Comparison of ENCODE assay signal across 10 mouse cellular contexts in genomic region chr10:127190398-127191190, GRCm38 (mm10). TPM values are rescaled to one million over a fixed set of nuclear protein-coding genes. Genes with fewer than 3 reads are reported as not detected.
A peak's percentile ranks its signal among the peaks of the same experiment; 100 is the strongest.
DNase-seq lines count a peak whose midpoint lies in the region; ATAC-seq and TF ChIP-seq lines count a peak whose summit lies in the region.
"Had no signal": no experiment of that assay in that cellular context is flagged by ENCODE, and none has a peak within 500 bp of the region (broad histone marks: within the 10 kb centered on the region; RNA-seq: fewer than 3 reads in every experiment).

No protein-coding gene starts in this region.

- ATAC-seq in heart, embryonic 12.5 days (ENCODE audit: insufficient number of reproducible peaks, low FRiP score): no peak
- ATAC-seq in heart, postnatal 0 days (ENCODE audit: insufficient read depth, low read depth): no peak
- peak; percentile 27; the same call in 1 of the 2 replicates for ATAC-seq in liver, embryonic 14.5 days (ENCODE audit: insufficient read depth)

- peak overlapping the region; percentile 56; the same call in 1 of the 2 replicates for H3K27ac ChIP-seq in heart, embryonic 12.5 days (ENCODE audit: poor library complexity, severe bottlenecking)
- H3K27ac ChIP-seq in heart, postnatal 0 days (ENCODE audit: low read depth): peak overlapping the region; percentile 31; the same call in 1 of the 2 replicates
- peak overlapping the region; percentile 81 for H3K27ac ChIP-seq in liver, embryonic 14.5 days

- TF ChIP-seq EP300 in heart, postnatal 0 days (IDR thresholded peaks at IDR 0.05; ENCODE audit: low read depth): no peak
- peak; percentile 56 for TF ChIP-seq EP300 in liver, embryonic 14.5 days (IDR thresholded peaks at IDR 0.05; ENCODE audit: low read depth)

- H3K36me3 ChIP-seq in heart, embryonic 12.5 days: peaks cover 25% of the 10 kb centered on the region
- peaks cover 4% of the 10 kb centered on the region for H3K36me3 ChIP-seq in heart, postnatal 0 days (replicated peaks; ENCODE audit: control insufficient read depth, insufficient read depth, low read length)
- H3K36me3 ChIP-seq in liver, embryonic 14.5 days (replicated peaks; ENCODE audit: control insufficient read depth, insufficient read depth, low read depth): no peaks in the 10 kb centered on the region

- intact Hi-C loops in heart, postnatal 25 days (cut with DNase I): no loop called here

- no peak for DNase-seq in heart, postnatal 25 days (ENCODE audit: low spot score)
- DNase-seq in NIH3T3 (ENCODE audit: low read depth): peak; percentile 25
- DNase-seq in heart, postnatal 0 days (ENCODE audit: low spot score): no peak
- DNase-seq in liver, embryonic 14.5 days (ENCODE audit: low read depth in 3 of 3, low spot score in 3 of 3): no peak
- no peak for DNase-seq in adrenal gland, adult 18-20 months (ENCODE audit: low spot score in 2 of 2)
- DNase-seq in spleen, postnatal 36 days (ENCODE audit: low spot score in 2 of 2): no peak
- no peak for DNase-seq in urinary bladder, adult 2 months (ENCODE audit: low spot score)
- DNase-seq: layer of hippocampus, postnatal 36 days had no signal

- H3K9me3 ChIP-seq in heart, embryonic 12.5 days (replicated peaks): 0 out of 2 replicates have a peak, but pooled peaks cover 3% of the 10 kb centered on the region
- H3K9me3 ChIP-seq in heart, postnatal 0 days (replicated peaks; ENCODE audit: control insufficient read depth, low read length): no peaks in the 10 kb centered on the region
- H3K9me3 ChIP-seq in liver, embryonic 14.5 days (ENCODE audit: control insufficient read depth, low read length): no peaks in the 10 kb centered on the region

- TF ChIP-seq CTCF in heart, postnatal 0 days (IDR thresholded peaks at IDR 0.05; ENCODE audit: low read depth): no peak
- no peak for TF ChIP-seq CTCF in liver, embryonic 14.5 days (IDR thresholded peaks at IDR 0.05; ENCODE audit: low read depth)

- WGBS in heart, embryonic 12.5 days: 32% methylated on average over 13 of the region's 14 CpGs
- WGBS in heart, postnatal 0 days: 46% methylated on average over 14 of the region's 14 CpGs
- 23% methylated on average over 14 of the region's 14 CpGs for WGBS in liver, embryonic 14.5 days (ENCODE audit: insufficient replicate concordance)

- peak overlapping the region; percentile 81 for H3K4me3 ChIP-seq in heart, embryonic 12.5 days
- peak overlapping the region; percentile 59 for H3K4me3 ChIP-seq in heart, postnatal 0 days (ENCODE audit: low read depth, low read length)
- H3K4me3 ChIP-seq in liver, embryonic 14.5 days (ENCODE audit: insufficient read depth in 1 of 2, low read depth in 2 of 2, low read length in 2 of 2): peak overlapping the region in 1 of 2 experiments; percentile 63; a peak in 2 of 4 replicates

- peak overlapping the region; percentile 97 for H3K4me2 ChIP-seq in heart, embryonic 12.5 days
- H3K4me2 ChIP-seq in heart, postnatal 0 days (ENCODE audit: low read depth, low read length): peak overlapping the region; percentile 85; the same call in 1 of the 2 replicates
- peak overlapping the region; percentile 100 for H3K4me2 ChIP-seq in liver, embryonic 14.5 days (ENCODE audit: low read depth)

- H3K9ac ChIP-seq in heart, embryonic 12.5 days: peak overlapping the region; percentile 83; the same call in 1 of the 2 replicates
- no peak overlapping the region; the same call in 1 of the 2 replicates for H3K9ac ChIP-seq in heart, postnatal 0 days (replicated peaks; ENCODE audit: low read depth, low read length)
- H3K9ac ChIP-seq in liver, embryonic 14.5 days (replicated peaks): peak overlapping the region; percentile 82

- peaks cover 2% of the 10 kb centered on the region; the same call in 1 of the 2 replicates for H3K27me3 ChIP-seq in heart, embryonic 12.5 days (replicated peaks)
- peaks cover 6% of the 10 kb centered on the region for H3K27me3 ChIP-seq in heart, postnatal 0 days (ENCODE audit: control insufficient read depth, insufficient read depth, low read length)
- H3K27me3 ChIP-seq in liver, embryonic 14.5 days (ENCODE audit: control insufficient read depth, insufficient read depth, low read length): no peaks in the 10 kb centered on the region
- H3K27me3 ChIP-seq: Patski had no signal

- peaks cover 49% of the 10 kb centered on the region for H3K4me1 ChIP-seq in heart, embryonic 12.5 days (replicated peaks)
- H3K4me1 ChIP-seq in heart, postnatal 0 days (ENCODE audit: control insufficient read depth, insufficient read depth): peaks cover 14% of the 10 kb centered on the region
- peaks cover 39 to 45% of the 10 kb centered on the region in 2 experiments for H3K4me1 ChIP-seq in liver, embryonic 14.5 days (replicated peaks; ENCODE audit: control insufficient read depth in 2 of 2, insufficient read depth in 2 of 2, low read length in 1 of 2)

RNA-seq across cellular contexts. Expression of gene Arhgef25, which starts 0.7 kb away (rescaled TPM):
- polyA plus RNA-seq in heart, embryonic 12.5 days (2016; fragmentation: Nextera tagmentation; extraction: Ambion mirVana): 21.3 and 23.1 TPM in 2 replicates
- total RNA-seq in heart, postnatal 25 days (2021): 10 to 100 TPM; 10.9 to 12.7 TPM
- 20.8 and 44.2 TPM in 2 replicates for total RNA-seq in heart, postnatal 0 days (2014; rRNA removed; ENCODE audit: low replicate concordance)
- polyA plus RNA-seq in heart, postnatal 0 days (2015; fragmentation: Nextera tagmentation; extraction: Ambion mirVana): 10.0 and 13.8 TPM in 2 replicates
- 6.9 and 7.7 TPM in 2 replicates for polyA plus RNA-seq in liver, embryonic 14.5 days (2012; rRNA removed)
- polyA plus RNA-seq in liver, embryonic 14.5 days (2014; fragmentation: Nextera tagmentation; extraction: Ambion mirVana): 3.4 and 4.8 TPM in 2 replicates
- 10 to 100 TPM; 18.8 to 20.3 TPM for total RNA-seq in adrenal gland, adult 18-20 months (2021)
- 178 and 188 TPM in 2 replicates for polyA plus RNA-seq in urinary bladder, adult 2 months (2012; rRNA removed)

RNA-seq across cellular contexts. Expression of gene Dtx3, which starts 4.9 kb away (rescaled TPM):
- polyA plus RNA-seq in heart, embryonic 12.5 days (2016; fragmentation: Nextera tagmentation; extraction: Ambion mirVana): 74.3 and 75.1 TPM in 2 replicates
- total RNA-seq in heart, postnatal 25 days (2021): 10 to 100 TPM; 26.3 to 28.6 TPM
- 44.4 and 64.1 TPM in 2 replicates for total RNA-seq in heart, postnatal 0 days (2014; rRNA removed; ENCODE audit: low replicate concordance)
- 28.8 and 30.0 TPM in 2 replicates for polyA plus RNA-seq in heart, postnatal 0 days (2015; fragmentation: Nextera tagmentation; extraction: Ambion mirVana)
- 35.9 and 38.6 TPM in 2 replicates for polyA plus RNA-seq in liver, embryonic 14.5 days (2012; rRNA removed)
- 11.2 and 15.0 TPM in 2 replicates for polyA plus RNA-seq in liver, embryonic 14.5 days (2014; fragmentation: Nextera tagmentation; extraction: Ambion mirVana)
- total RNA-seq in adrenal gland, adult 18-20 months (2021): 10 to 100 TPM; 63.0 to 67.6 TPM
- polyA plus RNA-seq in urinary bladder, adult 2 months (2012; rRNA removed): 193 and 272 TPM in 2 replicates

RNA-seq across cellular contexts. Expression of gene Slc26a10, which starts 10.1 kb away (rescaled TPM):
- polyA plus RNA-seq in heart, embryonic 12.5 days (2016; fragmentation: Nextera tagmentation; extraction: Ambion mirVana): 20.2 and 21.0 TPM in 2 replicates
- 10 to 100 TPM; 18.2 to 29.2 TPM for total RNA-seq in heart, postnatal 25 days (2021)
- total RNA-seq in heart, postnatal 0 days (2014; rRNA removed; ENCODE audit: low replicate concordance): 51.0 and 61.2 TPM in 2 replicates
- 22.8 and 23.3 TPM in 2 replicates for polyA plus RNA-seq in heart, postnatal 0 days (2015; fragmentation: Nextera tagmentation; extraction: Ambion mirVana)
- 1.5 and 1.7 TPM in 2 replicates for polyA plus RNA-seq in liver, embryonic 14.5 days (2012; rRNA removed)
- 0.75 and 1.3 TPM in 2 replicates for polyA plus RNA-seq in liver, embryonic 14.5 days (2014; fragmentation: Nextera tagmentation; extraction: Ambion mirVana)
- total RNA-seq in adrenal gland, adult 18-20 months (2021): 1 to 10 TPM; 1.1 to 1.8 TPM
- polyA plus RNA-seq in urinary bladder, adult 2 months (2012; rRNA removed): 0.72 and 1.5 TPM in 2 replicates

RNA-seq across cellular contexts. Expression of gene Pip4k2c, which starts 20.8 kb away (rescaled TPM):
- polyA plus RNA-seq in heart, embryonic 12.5 days (2016; fragmentation: Nextera tagmentation; extraction: Ambion mirVana): 29.7 and 31.5 TPM in 2 replicates
- 10 to 100 TPM; 23.3 to 24.6 TPM for total RNA-seq in heart, postnatal 25 days (2021)
- total RNA-seq in heart, postnatal 0 days (2014; rRNA removed; ENCODE audit: low replicate concordance): 22.4 and 23.7 TPM in 2 replicates
- 24.7 and 25.0 TPM in 2 replicates for polyA plus RNA-seq in heart, postnatal 0 days (2015; fragmentation: Nextera tagmentation; extraction: Ambion mirVana)
- polyA plus RNA-seq in liver, embryonic 14.5 days (2012; rRNA removed): 28.2 and 31.2 TPM in 2 replicates
- polyA plus RNA-seq in liver, embryonic 14.5 days (2014; fragmentation: Nextera tagmentation; extraction: Ambion mirVana): 25.7 and 31.1 TPM in 2 replicates
- total RNA-seq in adrenal gland, adult 18-20 months (2021): 10 to 100 TPM; 41.5 to 44.7 TPM
- 47.7 and 48.4 TPM in 2 replicates for polyA plus RNA-seq in urinary bladder, adult 2 months (2012; rRNA removed)

RNA-seq across cellular contexts. Expression of gene B4galnt1, which starts 25.6 kb away (rescaled TPM):
- polyA plus RNA-seq in heart, embryonic 12.5 days (2016; fragmentation: Nextera tagmentation; extraction: Ambion mirVana): 1.9 and 2.4 TPM in 2 replicates
- total RNA-seq in heart, postnatal 25 days (2021): 1 to 10 TPM; 1.5 to 1.6 TPM
- 2.3 and 7.7 TPM in 2 replicates for total RNA-seq in heart, postnatal 0 days (2014; rRNA removed; ENCODE audit: low replicate concordance)
- 0.72 and 0.82 TPM in 2 replicates for polyA plus RNA-seq in heart, postnatal 0 days (2015; fragmentation: Nextera tagmentation; extraction: Ambion mirVana)
- polyA plus RNA-seq in liver, embryonic 14.5 days (2012; rRNA removed): 9.9 and 10.4 TPM in 2 replicates
- polyA plus RNA-seq in liver, embryonic 14.5 days (2014; fragmentation: Nextera tagmentation; extraction: Ambion mirVana): 14.6 and 17.1 TPM in 2 replicates
- 1 to 10 TPM; 7.8 to 8.6 TPM for total RNA-seq in adrenal gland, adult 18-20 months (2021)
- polyA plus RNA-seq in urinary bladder, adult 2 months (2012; rRNA removed): 6.2 and 7.9 TPM in 2 replicates

Comparison
In these comparisons a context has a peak if more than half of its experiments do, and no peak if none do; other contexts are left out.
1. H3K27ac ChIP-seq: peak in every context shown above with its lines; median percentile 81 in liver, embryonic 14.5 days; 56 in heart, embryonic 12.5 days; 31 in heart, postnatal 0 days.